Mouse (Mus musculus) intestine, postnatal 0 days (tissue): ENCODE data around the gene Uap1l1. TPM values are rescaled to one million over a fixed set of nuclear protein-coding genes. Genes with fewer than 3 reads are reported as not detected.
A peak's percentile ranks its signal among the peaks of the same experiment; 100 is the strongest.

ENCODE experiments used
- ATAC-seq: fragments of 200-750 bp; cut with Nextera tagmentation; 2 replicates; pipeline ENCODE4 v1.8.0; 2017; ENCODE audit warnings: mild to moderate bottlenecking, moderate TSS enrichment, moderate library complexity
- H3K27ac ChIP-seq: fragments of 300-500 bp; sonication (generic); 2 replicates; pipeline ENCODE4 v1.5.1; 2014; ENCODE audit warnings: mild to moderate bottlenecking, low read depth, low read length, moderate library complexity
- H3K27me3 ChIP-seq: fragments of 300-500 bp; sonication (generic); replicated peaks from 2 replicates; pipeline ENCODE4 v1.6.1; 2014; ENCODE audit warnings: low read length, mixed read lengths; ENCODE audit not compliant: control insufficient read depth, insufficient read depth
- H3K36me3 ChIP-seq: fragments of 300-500 bp; sonication (generic); 2 replicates; pipeline ENCODE4 v1.6.1; 2014; ENCODE audit warnings: mild to moderate bottlenecking, moderate library complexity; ENCODE audit not compliant: control insufficient read depth, insufficient read depth
- H3K4me1 ChIP-seq: fragments of 300-500 bp; sonication (generic); replicated peaks from 2 replicates; pipeline ENCODE4 v1.6.1; 2014; ENCODE audit warnings: antibody characterized with exemption, low read length, mixed read lengths; ENCODE audit not compliant: control insufficient read depth, insufficient read depth
- H3K4me2 ChIP-seq: fragments of 300-500 bp; sonication (generic); replicated peaks from 2 replicates; pipeline ENCODE4 v1.6.1; 2014; ENCODE audit warnings: low read depth, mild to moderate bottlenecking, moderate library complexity
- H3K4me3 ChIP-seq: fragments of 300-500 bp; sonication (generic); 2 replicates; pipeline ENCODE4 v1.5.1; 2014; ENCODE audit warnings: low read depth, low read length
- H3K9ac ChIP-seq: fragments of 300-500 bp; sonication (generic); 2 replicates; pipeline ENCODE4 v1.6.1; 2014; ENCODE audit warnings: mild to moderate bottlenecking, low read depth, low read length
- H3K9me3 ChIP-seq: fragments of 300-500 bp; sonication (generic); 2 replicates; pipeline ENCODE4 v1.6.1; 2016; ENCODE audit warnings: mixed run types; ENCODE audit not compliant: control insufficient read depth
- CTCF ChIP-seq: sonication (generic); IDR thresholded peaks from 2 replicates; pipeline ENCODE4 v1.5.1; 2016; ENCODE audit warnings: low read depth, mild to moderate bottlenecking, control low read depth, antibody characterized with exemption, moderate library complexity
- WGBS: fragments of 180-500 bp; shearing (Covaris S2); extraction: QIAGEN DNeasy Blood & Tissue Kit; methylation state at CpG from one replicate; pipeline ENCODE4 v1.1.7; 2014; 5-methylcytosine and 5-hydroxymethylcytosine counted together
- polyA plus RNA-seq: library from polyadenylated mRNA; unstranded; fragments of >200 nt; fragmentation: Nextera tagmentation; extraction: Ambion mirVana; gene quantifications from 2 replicates; pipeline ENCODE4 v1.2.1, GENCODE M21; 2015

The Uap1l1 gene
- polyA plus RNA-seq, 1 experiment from 2014 or later, result 668 TPM

- TF ChIP-seq CTCF, result no peak
- Histone ChIP-seq H3K4me3 (no peak overlapping the region), H3K36me3 (peaks cover 84% of the 10 kb centered on the region), H3K9me3 (no peaks in the 10 kb centered on the region), H3K27ac (no peak overlapping the region), H3K9ac (no peak overlapping the region), H3K27me3 (no peaks in the 10 kb centered on the region), H3K4me2 (no peak overlapping the region), H3K4me1 (no peaks in the 10 kb centered on the region)
- no peak for ATAC-seq
- WGBS, result 95% methylated on average over 4 of the region's 4 CpGs
These were observed 16.0 kb downstream of the Uap1l1 start for GRCm38 (mm10) chr2:25349499-25349898.

- Histone ChIP-seq H3K9ac (no peak overlapping the region), H3K4me1 (no peaks in the 10 kb centered on the region), H3K36me3 (peaks cover 96% of the 10 kb centered on the region), H3K27ac (no peak overlapping the region), H3K9me3 (no peaks in the 10 kb centered on the region), H3K27me3 (no peaks in the 10 kb centered on the region), H3K4me2 (no peak overlapping the region), H3K4me3 (no peak overlapping the region)
- no peak for ATAC-seq
- no peak for TF ChIP-seq CTCF
- 90% methylated on average over 7 of the region's 7 CpGs for WGBS
These were observed 17.3 kb downstream of the Uap1l1 start for GRCm38 (mm10) chr2:25348162-25348561.

GRCm38 (mm10) chr2:25338303-25338702, 27.2 kb downstream of the Uap1l1 start:
- Histone ChIP-seq H3K27ac (no peak overlapping the region), H3K4me3 (no peak overlapping the region), H3K9me3 (no peaks in the 10 kb centered on the region), H3K36me3 (peaks cover 60% of the 10 kb centered on the region), H3K27me3 (no peaks in the 10 kb centered on the region), H3K9ac (no peak overlapping the region), H3K4me2 (no peak overlapping the region), H3K4me1 (peaks cover 3% of the 10 kb centered on the region; the same call in 1 of the 2 replicates)
- ATAC-seq, result peak; percentile 66
- 68% methylated on average over 6 of the region's 6 CpGs for WGBS
- TF ChIP-seq CTCF, result no peak

- Histone ChIP-seq H3K27me3 (no peaks in the 10 kb centered on the region), H3K9ac (peak overlapping the region; percentile 72; the same call in 1 of the 2 replicates), H3K4me2 (peak overlapping the region; percentile 85), H3K27ac (no peak overlapping the region), H3K9me3 (no peaks in the 10 kb centered on the region), H3K4me3 (peak overlapping the region; percentile 87), H3K36me3 (peaks cover 34% of the 10 kb centered on the region), H3K4me1 (peaks cover 3% of the 10 kb centered on the region; the same call in 1 of the 2 replicates)
- WGBS, result 75% methylated on average over 2 of the region's 2 CpGs
- ATAC-seq, result no peak
- TF ChIP-seq CTCF, result no peak
These were observed 31.9 kb downstream of the Uap1l1 start for GRCm38 (mm10) chr2:25333569-25333968.

GRCm38 (mm10) chr2:25332286-25333160, 33.0 kb downstream of the Uap1l1 start, which contains the start of gene Man1b1:
Gene Man1b1 (plus strand): TSS chr2:25332338.
- WGBS, result under 1% methylated on average over 78 of the region's 78 CpGs
- Histone ChIP-seq H3K27me3 (no peaks in the 10 kb centered on the region), H3K4me1 (peaks cover 3% of the 10 kb centered on the region; the same call in 1 of the 2 replicates), H3K27ac (peak within 1 kb of the TSS; percentile 78), H3K4me3 (peak within 1 kb of the TSS; percentile 87), H3K4me2 (peak within 1 kb of the TSS; percentile 85), H3K9me3 (no peaks in the 10 kb centered on the region), H3K36me3 (peaks cover 25% of the 10 kb centered on the region), H3K9ac (peak within 1 kb of the TSS; percentile 72)
- peak; percentile 68 for TF ChIP-seq CTCF
- peak; percentile 95 for ATAC-seq

GRCm38 (mm10) chr2:25331470-25331869, 34.0 kb downstream of the Uap1l1 start:
- Histone ChIP-seq H3K36me3 (peaks cover 14% of the 10 kb centered on the region), H3K9ac (no peak overlapping the region), H3K27me3 (no peaks in the 10 kb centered on the region), H3K4me2 (peak overlapping the region; percentile 85), H3K4me3 (peak overlapping the region; percentile 87), H3K27ac (no peak overlapping the region), H3K4me1 (peaks cover 3% of the 10 kb centered on the region; the same call in 1 of the 2 replicates), H3K9me3 (no peaks in the 10 kb centered on the region)
- 50% methylated on average over 9 of the region's 9 CpGs for WGBS
- peak; percentile 37 for TF ChIP-seq CTCF
- no peak for ATAC-seq
